Mouse (Mus musculus): ENCODE results near the gene Scn3b. TPM values are rescaled to one million over a fixed set of nuclear protein-coding genes. Genes with fewer than 3 reads are reported as not detected.

The Scn3b gene
- total RNA-seq, 2 experiments from 2014 or later, result 110 to 116 TPM

GRCm38 (mm10) chr9:40332731-40333648, 64.0 kb downstream of the Scn3b start:
- TF ChIP-seq CTCF (IDR thresholded peaks at IDR 0.05), result no peak
- no peak overlapping the region for H3K4me3 ChIP-seq
- peak overlapping the region; percentile 25 for H3K27ac ChIP-seq
- intact Hi-C loops (cut with DNase I), result no loop called here
- no peak for DNase-seq (ENCODE audit: extremely low spot score in 1 of 2, low spot score in 2 of 2)

GRCm38 (mm10) chr9:40333649-40334396, 64.8 kb downstream of the Scn3b start:
- Histone ChIP-seq H3K27ac (peak overlapping the region; percentile 25), H3K4me3 (no peak overlapping the region)
- DNase-seq (ENCODE audit: extremely low spot score in 1 of 2, low spot score in 2 of 2), result peak; percentile 79 to 87
- intact Hi-C loops (cut with DNase I), result no loop called here
- peak; percentile 99 for TF ChIP-seq CTCF (IDR thresholded peaks at IDR 0.05)

- intact Hi-C loops (cut with DNase I), result no loop called here
- no peak for TF ChIP-seq CTCF (IDR thresholded peaks at IDR 0.05)
- Histone ChIP-seq H3K4me3 (no peak overlapping the region), H3K27ac (no peak overlapping the region; the same call in 1 of the 2 replicates)
- DNase-seq (ENCODE audit: extremely low spot score in 1 of 2, low spot score in 2 of 2), result no peak
These were observed 65.6 kb downstream of the Scn3b start for GRCm38 (mm10) chr9:40334617-40335016.

- no peak for DNase-seq (ENCODE audit: extremely low spot score in 1 of 2, low spot score in 2 of 2)
- intact Hi-C loops (cut with DNase I), result no loop called here
- TF ChIP-seq CTCF (IDR thresholded peaks at IDR 0.05), result no peak
- H3K4me3 ChIP-seq, result no peak overlapping the region
- peak overlapping the region; percentile 66 for H3K27ac ChIP-seq
These were observed 67.7 kb downstream of the Scn3b start for GRCm38 (mm10) chr9:40336701-40337100.

- intact Hi-C loops (cut with DNase I), result no loop called here
- DNase-seq (ENCODE audit: extremely low spot score in 1 of 2, low spot score in 2 of 2), result no peak
- peak overlapping the region; percentile 66 for H3K27ac ChIP-seq
These were observed 68.3 kb downstream of the Scn3b start for GRCm38 (mm10) chr9:40337131-40337820.

GRCm38 (mm10) chr9:40339578-40339977, 70.6 kb downstream of the Scn3b start:
- TF ChIP-seq CTCF (IDR thresholded peaks at IDR 0.05), result no peak
- H3K4me3 ChIP-seq, result no peak overlapping the region
- no peak for DNase-seq (ENCODE audit: extremely low spot score in 1 of 2, low spot score in 2 of 2)
- intact Hi-C loops (cut with DNase I), result no loop called here
- H3K27ac ChIP-seq, result peak overlapping the region; percentile 76; the same call in 1 of the 2 replicates

More at GRCm38 (mm10) chr9:40337131-40337820, 68.3 kb downstream of the Scn3b start:
- no peak overlapping the region for H3K4me3 ChIP-seq
- TF ChIP-seq CTCF (IDR thresholded peaks at IDR 0.05), result no peak

Other genes with a start within 250 kb of the Scn3b start
- not detected for gene Olfr981, start 247.8 kb upstream of the Scn3b start, total RNA-seq (2021)
- not detected for gene Olfr982, start 195.4 kb upstream of the Scn3b start, total RNA-seq (2021)
- gene Olfr983, start 175.6 kb upstream of the Scn3b start, total RNA-seq (2021), result not detected
- not detected for gene Olfr984, start 155.0 kb upstream of the Scn3b start, total RNA-seq (2021)
- not detected for gene Olfr985, start 139.0 kb upstream of the Scn3b start, total RNA-seq (2021)
- not detected for gene Tmem225, start 121.1 kb upstream of the Scn3b start, total RNA-seq (2021)
- under 1 TPM in 1 of 2 experiments, not detected in 1; 0.09 TPM for gene Olfr986, start 88.3 kb upstream of the Scn3b start, total RNA-seq (2021)
- gene Zfp202, start 76.9 kb upstream of the Scn3b start, total RNA-seq (2021), result 1 to 10 TPM; 3.2 to 4.0 TPM